ENCODE assay signal across 12 mouse cellular contexts in genomic region chr11:120665406-120665805, GRCm38 (mm10). TPM values are rescaled to one million over a fixed set of nuclear protein-coding genes. Genes with fewer than 3 reads are reported as not detected.
DNase-seq lines count a peak whose midpoint lies in the region; ATAC-seq and TF ChIP-seq lines count a peak whose summit lies in the region.
"Had no signal": no experiment of that assay in that cellular context is flagged by ENCODE, and none has a peak within 500 bp of the region (broad histone marks: within the 10 kb centered on the region; RNA-seq: fewer than 3 reads in every experiment).

No protein-coding gene starts in this region.

- H3K27ac ChIP-seq in lung, embryonic 16.5 days (ENCODE audit: low read length): no peak overlapping the region
- no peak overlapping the region for H3K27ac ChIP-seq in stomach, embryonic 16.5 days (ENCODE audit: low read length)
- no peak overlapping the region for H3K27ac ChIP-seq in thymus, adult 2 months (ENCODE audit: control insufficient read depth, insufficient read depth, low read length)
- H3K27ac ChIP-seq: forebrain, embryonic 10.5 days; limb, embryonic 15.5 days had no signal

- no peaks in the 10 kb centered on the region for H3K9me3 ChIP-seq in lung, embryonic 16.5 days (ENCODE audit: control insufficient read depth, low read length)
- H3K9me3 ChIP-seq in stomach, embryonic 16.5 days (replicated peaks; ENCODE audit: control insufficient read depth, low read length): no peaks in the 10 kb centered on the region
- H3K9me3 ChIP-seq: forebrain, embryonic 10.5 days; limb, embryonic 15.5 days had no signal

- peaks cover 5% of the 10 kb centered on the region for H3K4me1 ChIP-seq in lung, embryonic 16.5 days (replicated peaks; ENCODE audit: control insufficient read depth, insufficient read depth, low read length)
- peaks cover 7% of the 10 kb centered on the region; the same call in 1 of the 2 replicates for H3K4me1 ChIP-seq in stomach, embryonic 16.5 days (ENCODE audit: control insufficient read depth, insufficient read depth, low read length)
- peaks cover 6% of the 10 kb centered on the region for H3K4me1 ChIP-seq in thymus, adult 2 months (replicated peaks; ENCODE audit: control insufficient read depth, insufficient read depth, low read length)

- H3K9ac ChIP-seq in lung, embryonic 16.5 days (ENCODE audit: low read length): no peak overlapping the region
- no peak overlapping the region for H3K9ac ChIP-seq in stomach, embryonic 16.5 days (ENCODE audit: low read length)
- H3K9ac ChIP-seq: limb, embryonic 15.5 days had no signal

- no peak for TF ChIP-seq CTCF in thymus, adult 2 months (IDR thresholded peaks at IDR 0.05; ENCODE audit: borderline replicate concordance, control insufficient read depth, extremely low read depth, insufficient read depth, low read length, poor library complexity)

- TF ChIP-seq POLR2A in thymus, adult 2 months (IDR thresholded peaks at IDR 0.05; ENCODE audit: control insufficient read depth, extremely low read depth, insufficient read depth, low read length, poor library complexity): no peak

- DNase-seq in gastrocnemius, postnatal 25 days: peak; percentile 46
- no peak for DNase-seq in gastrocnemius, postnatal 36 days
- peak; percentile 66 for DNase-seq in testis, postnatal 10 days (ENCODE audit: low spot score)
- no peak for DNase-seq in testis, postnatal 14 days (ENCODE audit: low spot score)
- DNase-seq in thymus, adult 2 months: no peak
- DNase-seq in Muller cell, postnatal 12 days (ENCODE audit: inconsistent ontology term): no peak
- DNase-seq: layer of hippocampus, adult 9-11 months had no signal

- H3K4me2 ChIP-seq in lung, embryonic 16.5 days (ENCODE audit: low read depth, low read length): no peak overlapping the region
- no peak overlapping the region for H3K4me2 ChIP-seq in stomach, embryonic 16.5 days (ENCODE audit: low read depth, low read length)
- H3K4me2 ChIP-seq: limb, embryonic 15.5 days had no signal

- ATAC-seq in lung, embryonic 16.5 days (ENCODE audit: low read depth): peak; percentile 82
- peak; percentile 56; the same call in 1 of the 2 replicates for ATAC-seq in stomach, embryonic 16.5 days (ENCODE audit: insufficient read depth, low FRiP score)

- intact Hi-C loops in gastrocnemius, postnatal 36 days (cut with DNase I): no loop called here

- no peaks in the 10 kb centered on the region for H3K36me3 ChIP-seq in lung, embryonic 16.5 days (ENCODE audit: control insufficient read depth, insufficient read depth, low read length)
- no peaks in the 10 kb centered on the region for H3K36me3 ChIP-seq in stomach, embryonic 16.5 days (ENCODE audit: control insufficient read depth, insufficient read depth, low read length)
- no peaks in the 10 kb centered on the region for H3K36me3 ChIP-seq in thymus, adult 2 months (ENCODE audit: control insufficient read depth, insufficient read depth, low read length)
- H3K36me3 ChIP-seq: forebrain, embryonic 10.5 days; limb, embryonic 15.5 days had no signal

- H3K4me3 ChIP-seq in lung, embryonic 16.5 days (ENCODE audit: low read length): no peak overlapping the region
- H3K4me3 ChIP-seq in stomach, embryonic 16.5 days (replicated peaks; ENCODE audit: low read length): no peak overlapping the region
- no peak overlapping the region for H3K4me3 ChIP-seq in thymus, adult 2 months (ENCODE audit: control insufficient read depth, insufficient read depth, low read length)
- H3K4me3 ChIP-seq: forebrain, embryonic 10.5 days; limb, embryonic 15.5 days had no signal

- WGBS in lung, embryonic 16.5 days: 57% methylated on average over 3 of the region's 3 CpGs
- 65% methylated on average over 3 of the region's 3 CpGs for WGBS in stomach, embryonic 16.5 days
- WGBS in thymus, adult 2 months: 92% methylated on average over 3 of the region's 3 CpGs

- H3K27me3 ChIP-seq in lung, embryonic 16.5 days (ENCODE audit: control insufficient read depth, insufficient read depth, low read depth, low read length): peaks cover 30% of the 10 kb centered on the region
- H3K27me3 ChIP-seq in stomach, embryonic 16.5 days (ENCODE audit: control insufficient read depth, insufficient read depth, low read length): peaks cover 25% of the 10 kb centered on the region
- peaks cover 13% of the 10 kb centered on the region for H3K27me3 ChIP-seq in thymus, adult 2 months (ENCODE audit: control insufficient read depth, insufficient read depth, low read length)

RNA-seq across cellular contexts. Expression of gene Notum, which starts 4.4 kb away (rescaled TPM):
- total RNA-seq in gastrocnemius, postnatal 25 days (2021): under 1 TPM in 1 of 2 experiments, not detected in 1; 0.18 TPM
- total RNA-seq in gastrocnemius, postnatal 36 days (2021): not detected
- 3.2 and 4.0 TPM in 2 replicates for polyA plus RNA-seq in lung, embryonic 16.5 days (2015; fragmentation: Nextera tagmentation; extraction: Ambion mirVana)
- 2.1 and 2.5 TPM in 2 replicates for polyA plus RNA-seq in stomach, embryonic 16.5 days (2015; fragmentation: Nextera tagmentation; extraction: Ambion mirVana)
- polyA plus RNA-seq in thymus, adult 2 months (2012; rRNA removed): 0.24 and 0.89 TPM in 2 replicates

RNA-seq across cellular contexts. Expression of gene Aspscr1, which starts 7.4 kb away (rescaled TPM):
- total RNA-seq in gastrocnemius, postnatal 25 days (2021): 10 to 100 TPM; 25.8 to 28.8 TPM
- total RNA-seq in gastrocnemius, postnatal 36 days (2021): 10 to 100 TPM; 24.4 to 34.0 TPM
- polyA plus RNA-seq in lung, embryonic 16.5 days (2015; fragmentation: Nextera tagmentation; extraction: Ambion mirVana): 127 and 133 TPM in 2 replicates
- polyA plus RNA-seq in stomach, embryonic 16.5 days (2015; fragmentation: Nextera tagmentation; extraction: Ambion mirVana): 102 and 104 TPM in 2 replicates
- polyA plus RNA-seq in thymus, adult 2 months (2012; rRNA removed): 170 and 183 TPM in 2 replicates

RNA-seq across cellular contexts. Expression of gene Myadml2, which starts 17.4 kb away (rescaled TPM):
- total RNA-seq in gastrocnemius, postnatal 25 days (2021): 100 to 1,000 TPM; 121 to 134 TPM
- 100 to 1,000 TPM; 129 to 137 TPM for total RNA-seq in gastrocnemius, postnatal 36 days (2021)
- 0.97 and 1.1 TPM in 2 replicates for polyA plus RNA-seq in lung, embryonic 16.5 days (2015; fragmentation: Nextera tagmentation; extraction: Ambion mirVana)
- 1.4 TPM in 1 of 2 replicates, not detected in the other for polyA plus RNA-seq in stomach, embryonic 16.5 days (2015; fragmentation: Nextera tagmentation; extraction: Ambion mirVana)
- polyA plus RNA-seq in thymus, adult 2 months (2012; rRNA removed): 1.2 and 3.2 TPM in 2 replicates
- polyA plus RNA-seq: forebrain, embryonic 10.5 days; testis, adult 2 months had no signal

RNA-seq across cellular contexts. Expression of gene Pycr1, which starts 21.8 kb away (rescaled TPM):
- total RNA-seq in gastrocnemius, postnatal 25 days (2021): 1 to 10 TPM; 6.7 to 6.8 TPM
- 1 to 10 TPM; 3.2 to 5.8 TPM for total RNA-seq in gastrocnemius, postnatal 36 days (2021)
- 22.4 and 23.4 TPM in 2 replicates for polyA plus RNA-seq in lung, embryonic 16.5 days (2015; fragmentation: Nextera tagmentation; extraction: Ambion mirVana)
- 37.8 and 38.0 TPM in 2 replicates for polyA plus RNA-seq in stomach, embryonic 16.5 days (2015; fragmentation: Nextera tagmentation; extraction: Ambion mirVana)
- polyA plus RNA-seq in thymus, adult 2 months (2012; rRNA removed): 2.8 and 3.4 TPM in 2 replicates

RNA-seq across cellular contexts. Expression of gene Mafg, which starts 32.0 kb away (rescaled TPM):
- total RNA-seq in gastrocnemius, postnatal 25 days (2021): 10 to 100 TPM; 41.8 to 47.1 TPM
- total RNA-seq in gastrocnemius, postnatal 36 days (2021): 10 to 100 TPM; 48.3 to 53.7 TPM
- polyA plus RNA-seq in lung, embryonic 16.5 days (2015; fragmentation: Nextera tagmentation; extraction: Ambion mirVana): 13.2 and 15.0 TPM in 2 replicates
- 19.5 and 22.1 TPM in 2 replicates for polyA plus RNA-seq in stomach, embryonic 16.5 days (2015; fragmentation: Nextera tagmentation; extraction: Ambion mirVana)
- 33.6 and 35.5 TPM in 2 replicates for polyA plus RNA-seq in thymus, adult 2 months (2012; rRNA removed)

Comparison
In these comparisons a context has a peak if more than half of its experiments do, and no peak if none do; other contexts are left out.
1. DNase-seq: peak in gastrocnemius, postnatal 25 days (single experiment) and testis, postnatal 10 days (single experiment); none in gastrocnemius, postnatal 36 days (0 of 2), testis, postnatal 14 days (single experiment), thymus, adult 2 months (single experiment) and Muller cell, postnatal 12 days (single experiment).